Mouse (Mus musculus) frontal cortex, postnatal 14 days (tissue): ENCODE results near the gene Caskin1.
A peak's percentile ranks its signal among the peaks of the same experiment; 100 is the strongest.

Experiments used
- DNase-seq, 2 experiments: peaks; one replicate each; pipeline ENCODE4 v3.0.0; 2022; ENCODE audit warnings: low spot score in 2 of 2

The Caskin1 gene

GRCm38 (mm10) chr17:24531064-24531463 is 42.7 kb downstream of the Caskin1 start:
- no peak for DNase-seq

- DNase-seq: no peak
These were observed 43.6 kb downstream of the Caskin1 start for GRCm38 (mm10) chr17:24532045-24532444.

DNA sequence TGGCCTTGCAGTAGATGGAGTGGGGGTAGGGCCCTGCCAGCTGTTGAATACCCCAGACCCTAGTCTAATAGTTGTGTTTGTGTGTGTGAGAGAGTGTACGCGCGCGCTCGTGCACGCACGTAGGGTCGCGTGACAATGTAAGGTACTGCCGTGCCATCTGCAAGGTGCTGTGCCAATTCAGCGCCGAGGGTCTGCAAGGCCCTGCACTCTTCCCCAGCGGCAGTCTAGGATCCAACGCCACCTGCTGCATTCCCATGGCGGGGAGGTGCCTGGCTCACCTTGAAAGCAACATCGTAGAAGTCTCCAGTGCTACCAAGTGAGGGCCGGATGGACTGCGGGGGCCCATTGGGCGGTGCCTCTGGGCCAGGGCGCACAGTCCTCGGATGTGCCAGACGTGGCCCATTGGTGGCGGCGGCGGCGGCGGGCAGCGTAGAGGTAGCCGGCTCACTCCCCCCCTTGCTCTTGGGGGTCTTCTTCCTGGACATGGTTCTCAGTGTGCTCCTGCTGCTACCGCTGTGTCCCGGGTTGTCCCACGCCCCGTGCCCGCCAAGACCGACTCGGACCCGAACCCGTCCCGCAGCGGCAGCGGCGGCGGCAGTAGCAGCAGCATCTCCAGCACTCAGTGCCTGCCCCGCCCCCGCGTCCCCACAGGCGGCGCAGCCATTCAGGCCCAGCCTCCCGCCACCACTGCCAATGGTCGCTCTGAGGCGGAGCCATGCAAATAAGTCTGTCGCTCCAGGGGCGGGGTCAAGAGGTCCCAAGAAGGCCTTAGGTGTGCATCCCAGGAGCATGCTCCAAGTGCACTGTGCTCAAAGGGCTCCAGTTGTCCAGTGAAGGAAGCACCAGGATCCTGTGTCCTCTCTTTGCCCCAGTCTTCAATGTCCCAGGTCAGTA is 44.9 kb downstream of the Caskin1 start:
- peak; percentile 78 to 83 for DNase-seq

DNA sequence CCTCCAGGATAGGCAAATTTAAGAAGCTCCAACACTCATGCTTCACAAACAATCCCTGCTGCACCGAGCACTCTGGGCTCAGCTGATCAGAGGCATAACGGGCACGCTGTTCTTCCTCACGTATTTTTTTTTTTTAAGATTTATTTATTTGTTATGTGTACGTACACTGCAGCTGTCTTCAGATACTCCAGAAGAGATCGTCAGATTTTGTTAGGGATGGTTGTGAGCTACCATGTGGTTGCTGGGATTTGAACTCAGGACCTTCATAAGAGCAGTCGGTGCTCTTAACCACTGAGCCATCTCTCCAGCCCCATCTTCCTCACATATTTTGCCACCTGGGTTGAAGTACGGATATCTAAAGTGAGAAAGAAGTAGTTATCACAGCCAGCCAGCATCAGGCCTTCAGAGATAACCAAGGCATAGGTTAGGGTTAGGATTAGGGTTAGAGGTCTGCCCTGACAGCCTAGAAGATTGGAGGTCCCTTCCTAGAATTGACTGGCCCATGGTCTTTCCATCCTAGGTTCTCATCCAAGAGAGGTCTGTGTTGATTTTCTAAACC is 45.8 kb downstream of the Caskin1 start, which contains the start of gene Rab26:
TSS of gene Rab26 (minus strand) at position 51 of the 559 bp plus-strand sequence.
- DNase-seq: no peak

DNA sequence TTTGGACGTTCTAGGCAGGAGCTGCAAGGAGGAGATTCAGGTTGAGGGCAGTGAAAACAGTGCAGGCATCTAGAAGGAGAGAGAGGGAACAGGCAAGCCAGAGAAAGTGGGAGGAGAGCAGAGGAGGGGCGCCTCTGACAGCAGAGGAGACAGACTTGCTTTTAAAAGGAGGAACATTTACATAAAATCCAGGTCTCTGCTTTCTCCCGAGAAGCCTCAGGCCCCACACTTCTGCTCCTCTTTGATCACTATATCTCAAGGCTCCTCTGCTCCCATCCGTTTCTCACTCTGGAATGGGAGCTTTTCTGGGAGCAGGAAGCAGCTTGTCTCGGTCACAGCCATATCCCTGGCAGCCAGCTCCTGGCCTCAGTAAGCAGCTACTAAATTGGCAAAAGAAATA is 46.9 kb downstream of the Caskin1 start:
- DNase-seq: peak in 1 of 2 experiments; percentile 38

GRCm38 (mm10) chr17:24537536-24537935 is 49.1 kb downstream of the Caskin1 start:
- peak in 1 of 2 experiments; percentile 21 for DNase-seq

GRCm38 (mm10) chr17:24538950-24539349 is 50.5 kb downstream of the Caskin1 start:
- DNase-seq: no peak

DNA sequence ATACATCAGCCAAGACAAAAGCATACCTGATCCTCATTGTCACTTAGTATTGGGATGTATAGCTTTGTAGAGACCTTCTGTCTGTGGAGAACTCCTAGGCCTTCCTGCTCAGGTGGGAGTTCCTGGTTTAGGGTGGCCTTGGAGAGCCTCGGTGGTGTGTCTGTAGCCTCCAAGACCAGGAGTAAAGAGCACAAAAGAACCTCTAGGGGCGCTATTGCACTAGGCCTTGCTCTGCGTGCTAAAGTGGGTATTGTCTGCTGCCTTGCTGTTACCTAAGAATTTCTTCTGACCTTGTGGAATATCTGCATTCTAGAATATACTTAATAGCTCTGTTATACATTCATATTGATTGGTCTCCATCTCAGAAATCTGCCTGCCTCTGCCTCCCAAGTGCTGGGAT is 52.0 kb downstream of the Caskin1 start:
- no peak for DNase-seq

- DNase-seq: no peak
These were observed 56.2 kb downstream of the Caskin1 start for GRCm38 (mm10) chr17:24544613-24545012.

- DNase-seq: no peak
These were observed 56.8 kb downstream of the Caskin1 start for GRCm38 (mm10) chr17:24545247-24545646.

GRCm38 (mm10) chr17:24546234-24546633 is 57.8 kb downstream of the Caskin1 start:
- no peak for DNase-seq

- DNase-seq: no peak
These were observed 60.0 kb downstream of the Caskin1 start for GRCm38 (mm10) chr17:24548435-24548834.

GRCm38 (mm10) chr17:24548921-24549617 is 60.7 kb downstream of the Caskin1 start:
- DNase-seq: no peak

- peak; percentile 96 to 98 for DNase-seq
These were observed 61.4 kb downstream of the Caskin1 start, which contains the start of gene Pkd1 for GRCm38 (mm10) chr17:24549618-24550415. Pkd1 (plus strand) TSS chr17:24549834.

DNA sequence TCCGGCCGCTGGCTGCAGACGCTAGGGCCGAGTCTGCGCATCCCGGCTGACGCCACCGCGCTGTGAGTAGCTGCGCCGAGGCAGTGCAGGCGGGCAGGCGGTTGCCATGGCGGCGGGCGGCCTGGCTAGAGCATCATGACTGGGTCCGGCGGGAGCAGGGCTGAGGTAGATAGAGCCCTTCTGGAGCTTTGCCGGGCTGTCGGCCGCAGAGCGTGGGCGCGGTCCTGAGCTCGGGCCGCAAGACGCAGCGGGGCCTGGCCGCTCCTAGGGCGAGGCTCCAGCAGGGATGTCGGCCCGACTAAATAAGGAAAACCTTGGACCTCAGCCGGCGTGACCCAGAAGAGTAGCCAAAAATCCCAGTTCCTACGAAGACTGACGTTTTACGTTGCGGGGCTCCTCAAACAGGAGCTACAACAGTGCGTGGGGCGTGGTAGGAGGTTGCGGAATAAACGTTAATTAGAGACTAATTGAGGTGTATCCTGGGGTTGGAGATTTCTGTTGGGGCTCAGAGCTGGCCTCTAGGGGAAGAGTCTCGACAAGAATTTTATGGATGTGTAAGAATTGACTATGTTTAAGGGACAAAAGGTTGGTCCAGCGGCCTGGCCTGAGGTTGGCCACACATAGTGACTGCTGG is 62.1 kb downstream of the Caskin1 start:
- peak; percentile 70 to 71 for DNase-seq

DNA sequence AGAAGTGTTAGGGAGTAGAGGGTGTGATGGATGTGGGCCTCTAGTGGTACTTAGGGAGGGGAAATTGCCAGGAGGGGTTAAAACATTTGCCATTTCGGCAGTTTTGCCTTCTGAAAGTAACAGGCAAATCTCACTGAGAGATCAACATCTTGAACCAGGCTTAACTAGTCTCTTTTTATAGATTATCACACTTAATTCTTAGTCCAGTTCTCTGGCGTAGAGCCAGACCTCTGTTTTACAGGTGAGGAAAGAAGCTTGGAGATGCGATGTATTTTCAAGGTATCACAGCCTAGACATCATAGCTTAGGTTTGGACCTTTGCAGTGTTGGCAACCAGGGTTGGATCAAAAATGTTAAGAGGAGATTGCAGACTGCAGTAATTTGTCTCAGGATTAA is 62.6 kb downstream of the Caskin1 start:
- no peak for DNase-seq

DNA sequence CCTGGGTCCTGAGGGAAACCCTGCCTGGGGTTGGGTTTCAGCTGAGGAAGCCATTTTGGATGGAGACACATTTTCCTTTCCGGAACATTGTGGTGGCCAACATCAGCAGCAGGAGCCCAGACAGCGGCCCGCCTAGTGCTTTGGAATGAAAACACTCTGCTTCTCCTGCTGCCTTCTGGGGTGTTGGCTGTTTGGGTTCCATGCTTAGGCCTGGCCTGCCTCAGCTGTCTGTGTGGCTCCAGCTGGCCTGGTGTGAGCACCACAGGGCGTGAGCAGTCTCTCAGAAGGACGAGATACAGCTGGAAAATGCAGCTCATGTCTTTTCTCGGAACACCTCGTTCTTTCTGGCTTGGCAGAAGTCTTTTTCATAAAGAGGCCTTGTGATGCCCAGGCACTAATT is 68.7 kb downstream of the Caskin1 start:
- DNase-seq: no peak
